Mouse (Mus musculus) spleen, embryonic (tissue): ENCODE results near the gene Cdk20.
"Not testable (repeated sequence)": the region's sequence is repeated elsewhere in the genome, so short reads cannot be mapped to it uniquely, and the experiment has no call there.

Source experiments
- CTCF ChIA-PET: fragments of 350-600 bp; sonication (Branson Sonifier 250); formaldehyde crosslinking; loops from one replicate; lab custom pipeline; 2022; lab: Charles Lee

Gene Cdk20

GRCm38 (mm10) chr13:64421952-64422606 lies 10.0 kb upstream of the Cdk20 start:
- CTCF ChIA-PET = no interaction called here

- CTCF ChIA-PET = no interaction called here
Observed at GRCm38 (mm10) chr13:64422607-64422957, 9.5 kb upstream of the Cdk20 start.

GRCm38 (mm10) chr13:64424347-64424746 lies 7.8 kb upstream of the Cdk20 start:
- CTCF ChIA-PET = no interaction called here

- CTCF ChIA-PET = no interaction called here
Observed at GRCm38 (mm10) chr13:64425280-64425679, 6.8 kb upstream of the Cdk20 start.

GRCm38 (mm10) chr13:64429328-64429727 lies 2.8 kb upstream of the Cdk20 start:
- CTCF ChIA-PET = no interaction called here

GRCm38 (mm10) chr13:64437801-64438200 lies 5.7 kb downstream of the Cdk20 start:
- CTCF ChIA-PET = interaction anchor here (1.0 kb wide), 1 partner anchor 74 kb away, joined by 3 read pairs; no protein-coding TSS in a partner anchor

- CTCF ChIA-PET = interaction anchor here (0.6 to 1.0 kb wide), 2 partner anchors 68 to 75 kb away, joined by 3 read pairs; no protein-coding TSS in a partner anchor
Observed at GRCm38 (mm10) chr13:64438863-64439452, 6.8 kb downstream of the Cdk20 start.

- CTCF ChIA-PET = interaction anchor here (0.6 kb wide), 1 partner anchor 68 kb away, joined by 3 read pairs; no protein-coding TSS in a partner anchor
Observed at GRCm38 (mm10) chr13:64439471-64439870, 7.4 kb downstream of the Cdk20 start.

GRCm38 (mm10) chr13:64440592-64440991 lies 8.5 kb downstream of the Cdk20 start:
- CTCF ChIA-PET = no interaction called here

GRCm38 (mm10) chr13:64443263-64443894 lies 11.3 kb downstream of the Cdk20 start:
- CTCF ChIA-PET = no interaction called here

- CTCF ChIA-PET = no interaction called here
Observed at GRCm38 (mm10) chr13:64445254-64445920, 13.3 kb downstream of the Cdk20 start.

GRCm38 (mm10) chr13:64447947-64448346 lies 15.8 kb downstream of the Cdk20 start:
- CTCF ChIA-PET = no interaction called here

- CTCF ChIA-PET = no interaction called here
Observed at GRCm38 (mm10) chr13:64448729-64449128, 16.6 kb downstream of the Cdk20 start.

GRCm38 (mm10) chr13:64450001-64450794 lies 18.1 kb downstream of the Cdk20 start:
- CTCF ChIA-PET = no interaction called here

GRCm38 (mm10) chr13:64457225-64457978 lies 25.3 kb downstream of the Cdk20 start:
- CTCF ChIA-PET = not testable (repeated sequence)

GRCm38 (mm10) chr13:64458181-64458580 lies 26.1 kb downstream of the Cdk20 start:
- CTCF ChIA-PET = no interaction called here

GRCm38 (mm10) chr13:64462581-64462980 lies 30.5 kb downstream of the Cdk20 start:
- CTCF ChIA-PET = no interaction called here

GRCm38 (mm10) chr13:64465166-64465565 lies 33.1 kb downstream of the Cdk20 start:
- CTCF ChIA-PET = no interaction called here

GRCm38 (mm10) chr13:64467886-64468285 lies 35.8 kb downstream of the Cdk20 start:
- CTCF ChIA-PET = no interaction called here

GRCm38 (mm10) chr13:64477968-64478367 lies 45.9 kb downstream of the Cdk20 start:
- CTCF ChIA-PET = no interaction called here

GRCm38 (mm10) chr13:64479960-64480359 lies 47.8 kb downstream of the Cdk20 start:
- CTCF ChIA-PET = no interaction called here
